Mouse (Mus musculus) lung, adult 2 months (tissue): ENCODE results near the gene Prkcg.
A peak's percentile ranks its signal among the peaks of the same experiment; 100 is the strongest.

Experiments
- CTCF ChIP-seq: fragments of 200-500 bp; IDR thresholded peaks from 2 replicates; pipeline ENCODE4 v1.5.1; 2011; ENCODE audit warnings: mild to moderate bottlenecking, low read length, control low read depth; ENCODE audit not compliant: insufficient read depth
- POLR2A ChIP-seq: fragments of 200-500 bp; IDR thresholded peaks from 2 replicates; pipeline ENCODE4 v1.6.1; 2011; ENCODE audit warnings: low read depth, mild to moderate bottlenecking, control low read depth, low read length, borderline replicate concordance; ENCODE audit errors: extremely low read depth

DNA sequence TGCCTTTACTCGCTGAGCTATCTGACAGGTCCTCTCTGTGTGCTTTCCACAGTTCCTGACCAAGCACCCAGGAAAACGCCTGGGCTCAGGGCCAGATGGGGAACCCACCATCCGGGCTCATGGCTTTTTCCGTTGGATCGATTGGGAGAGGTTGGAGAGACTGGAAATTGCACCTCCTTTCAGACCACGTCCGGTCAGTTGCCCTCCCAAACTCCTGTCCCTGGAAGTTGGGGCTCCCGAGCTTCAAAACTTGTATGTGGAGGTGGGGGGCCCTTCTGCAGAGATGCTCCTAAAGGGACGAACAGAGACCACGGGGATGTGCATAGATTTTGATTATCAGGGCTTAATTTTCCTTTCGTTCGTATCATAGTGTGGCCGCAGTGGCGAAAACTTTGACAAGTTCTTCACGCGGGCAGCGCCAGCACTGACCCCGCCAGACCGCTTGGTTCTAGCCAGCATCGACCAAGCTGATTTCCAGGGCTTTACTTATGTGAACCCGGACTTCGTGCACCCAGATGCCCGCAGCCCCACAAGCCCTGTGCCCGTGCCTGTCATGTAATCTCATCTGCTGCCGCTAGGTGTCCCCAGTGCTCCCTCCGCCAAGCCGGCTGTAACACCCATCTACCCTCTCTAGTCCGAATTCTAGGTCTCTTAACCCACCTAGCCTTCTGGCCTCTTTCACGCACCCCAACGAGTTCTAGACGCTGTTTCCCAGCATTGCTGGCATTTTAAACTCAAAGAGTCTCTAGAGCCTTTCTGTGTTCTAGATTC lies 41.0 kb downstream of the Prkcg start:
- TF ChIP-seq POLR2A (no peak), CTCF (peak; percentile 96)
